Mouse (Mus musculus): ENCODE data around the gene Nr1h3.

Gene Nr1h3

GRCm38 (mm10) chr2:91137481-91137880 is 65.2 kb downstream of the Nr1h3 start:
- WGBS: 57% methylated on average over 6 of the region's 6 CpGs

- WGBS: 64% methylated on average over 11 of the region's 11 CpGs
Observed at GRCm38 (mm10) chr2:91136513-91137412, 65.9 kb downstream of the Nr1h3 start.

All from cerebral cortex, adult 2 months (tissue).